Mouse (Mus musculus): ENCODE results near the gene Ppp2r2d.

DNA sequence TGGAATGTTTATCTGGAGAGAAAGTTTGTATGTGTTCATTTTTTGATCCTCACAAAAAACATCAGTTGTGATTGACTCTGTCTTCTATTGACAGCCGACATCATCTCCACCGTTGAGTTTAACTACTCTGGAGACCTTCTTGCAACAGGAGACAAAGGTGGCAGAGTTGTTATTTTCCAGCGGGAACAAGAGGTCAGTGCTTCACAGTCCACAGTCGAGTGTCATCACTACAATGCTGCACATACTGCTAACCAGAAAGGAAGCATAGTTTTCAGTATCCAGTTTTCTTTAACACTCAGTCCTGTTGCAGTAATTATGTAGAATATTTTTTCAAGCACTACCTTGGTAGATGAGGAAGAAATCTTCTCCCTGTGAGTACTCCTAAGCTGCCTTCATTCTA is 22.4 kb downstream of the Ppp2r2d start:
- no peak for TF ChIP-seq CTCF (IDR thresholded peaks at IDR 0.05; ENCODE audit: control insufficient read depth, insufficient read depth, insufficient read length)
- no peak for TF ChIP-seq MYOG (IDR thresholded peaks at IDR 0.05; ENCODE audit: control insufficient read depth, extremely low read depth, insufficient read length)

All from C2C12 (cell line).